Mouse (Mus musculus): ENCODE data around the gene Cyren. TPM values are rescaled to one million over a fixed set of nuclear protein-coding genes. Genes with fewer than 3 reads are reported as not detected.

Gene Cyren
- polyA plus RNA-seq, 1 experiment from 2014 or later, result 11.0 TPM

DNA sequence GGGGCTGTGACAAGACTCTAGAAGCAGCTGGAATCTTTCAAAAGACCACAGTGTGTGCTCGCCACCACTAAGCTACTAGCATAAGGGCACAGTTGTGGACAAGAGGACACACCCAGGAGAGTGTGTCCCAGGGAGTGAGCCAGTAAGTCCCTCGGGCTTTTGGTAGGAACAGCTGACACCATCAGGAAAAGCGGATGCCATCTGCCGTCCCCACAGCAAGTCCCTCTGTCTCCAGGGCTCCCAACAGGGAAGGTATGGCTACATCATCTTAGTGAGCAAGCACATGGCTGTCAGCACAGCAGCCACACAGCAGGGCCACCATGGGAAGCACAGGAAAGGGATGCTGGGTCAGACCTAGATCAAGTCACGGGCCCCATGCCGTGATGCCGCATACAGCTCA lies 17.7 kb upstream of the Cyren start:
- Histone ChIP-seq H3K36me3 (peaks cover 6% of the 10 kb centered on the region; the same call in 1 of the 2 replicates), H3K9ac (no peak overlapping the region), H3K27me3 (replicated peaks) (no peaks in the 10 kb centered on the region), H3K9me3 (no peaks in the 10 kb centered on the region), H3K4me1 (replicated peaks) (no peaks in the 10 kb centered on the region), H3K4me3 (replicated peaks) (no peak overlapping the region), H3K27ac (no peak overlapping the region), H3K4me2 (replicated peaks) (no peak overlapping the region)
- ATAC-seq, result no peak
- 86% methylated on average over 7 of the region's 7 CpGs for WGBS

DNA sequence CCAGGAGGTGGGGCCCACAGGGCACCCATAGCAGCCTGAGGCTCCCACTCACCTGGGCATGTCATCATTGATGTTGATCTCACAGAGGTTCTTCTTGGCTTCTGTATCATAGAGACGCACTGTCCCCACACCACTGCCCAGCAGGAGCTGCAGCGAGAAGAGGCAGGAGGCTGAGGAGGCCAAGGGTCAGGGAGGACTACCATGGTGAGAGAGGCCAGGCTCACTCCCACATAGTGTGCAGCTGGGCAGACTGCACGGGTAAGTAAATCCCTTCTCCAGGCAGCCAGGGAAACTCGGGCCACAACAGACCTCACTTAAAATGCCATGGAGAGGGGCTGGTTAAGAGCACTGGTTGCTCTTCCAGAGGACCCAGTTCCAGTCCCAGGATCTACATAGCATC lies 11.3 kb upstream of the Cyren start:
- Histone ChIP-seq H3K4me2 (replicated peaks) (no peak overlapping the region), H3K4me1 (replicated peaks) (0 out of 2 replicates have a peak, but pooled peaks cover 2% of the 10 kb centered on the region), H3K36me3 (peaks cover 8% of the 10 kb centered on the region), H3K4me3 (replicated peaks) (no peak overlapping the region), H3K27me3 (replicated peaks) (no peaks in the 10 kb centered on the region), H3K27ac (no peak overlapping the region), H3K9ac (no peak overlapping the region), H3K9me3 (no peaks in the 10 kb centered on the region)
- WGBS, result 64% methylated on average over 4 of the region's 4 CpGs
- no peak for ATAC-seq

DNA sequence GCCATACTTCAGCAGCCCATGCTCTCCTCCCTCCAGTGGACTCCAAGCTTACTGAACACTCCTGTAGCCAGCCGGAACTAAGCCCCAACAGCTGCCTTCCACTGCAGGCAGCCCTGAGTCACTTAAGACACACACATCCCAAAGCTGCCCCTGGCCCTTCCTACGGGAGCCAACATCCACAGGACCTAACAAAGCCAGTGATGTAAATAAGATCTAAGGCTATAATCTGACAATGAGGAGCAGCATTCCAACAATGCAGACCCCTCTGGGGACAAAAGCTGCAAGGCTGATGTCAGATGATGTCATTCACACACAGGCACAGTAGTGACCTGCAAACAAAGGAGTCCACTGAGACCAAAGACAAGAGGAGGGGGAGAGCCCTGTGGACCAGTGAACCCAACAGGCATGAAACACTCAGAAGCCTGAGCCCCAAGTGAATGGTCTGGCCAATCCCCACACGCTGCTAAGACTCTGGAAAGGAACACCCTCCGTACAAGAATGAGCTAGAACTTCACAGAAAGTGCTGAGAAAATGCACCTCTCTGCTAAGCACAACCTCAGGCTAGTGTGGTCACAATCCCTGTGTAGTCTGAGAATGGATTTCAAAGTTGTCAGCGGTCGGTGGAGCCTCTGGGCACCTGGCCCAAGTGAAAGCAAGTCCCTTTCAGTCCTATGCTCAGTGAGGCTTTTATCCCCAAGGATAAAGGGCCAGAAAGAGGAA lies 9.4 kb upstream of the Cyren start:
- WGBS, result 80% methylated on average over 6 of the region's 6 CpGs
- no peak overlapping the region for H3K4me2 ChIP-seq (replicated peaks)
- H3K36me3 ChIP-seq, result peaks cover 6% of the 10 kb centered on the region
- H3K27ac ChIP-seq, result no peak overlapping the region
- H3K27me3 ChIP-seq (replicated peaks), result no peaks in the 10 kb centered on the region
- no peaks in the 10 kb centered on the region for H3K9me3 ChIP-seq
- H3K4me1 ChIP-seq (replicated peaks), result 0 out of 2 replicates have a peak, but pooled peaks cover 2% of the 10 kb centered on the region
- ATAC-seq, result no peak
- H3K9ac ChIP-seq, result no peak overlapping the region
- H3K4me3 ChIP-seq (replicated peaks), result no peak overlapping the region

DNA sequence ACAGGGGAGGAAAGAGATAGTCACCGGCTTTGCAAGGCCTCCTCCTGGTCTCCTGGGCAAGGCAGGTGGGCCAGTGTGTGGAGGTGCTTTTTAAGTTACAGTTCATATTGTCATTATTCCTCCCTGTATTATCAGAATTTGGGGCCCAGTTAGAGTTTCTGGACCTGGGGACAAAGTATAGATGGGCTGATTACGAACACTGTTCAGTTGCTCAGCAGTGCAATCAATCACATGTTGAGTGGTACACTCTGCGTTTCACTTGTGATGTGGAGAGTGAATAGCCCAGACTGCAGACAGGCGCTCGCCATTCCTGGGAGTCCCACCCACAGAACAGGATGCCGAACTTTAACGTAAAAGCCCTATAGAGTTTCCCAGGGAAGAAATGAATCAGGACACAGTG lies 6.9 kb upstream of the Cyren start:
- Histone ChIP-seq H3K4me3 (replicated peaks) (no peak overlapping the region), H3K36me3 (peaks cover 12% of the 10 kb centered on the region), H3K27ac (peak overlapping the region; percentile 72), H3K9ac (no peak overlapping the region), H3K27me3 (replicated peaks) (no peaks in the 10 kb centered on the region), H3K9me3 (no peaks in the 10 kb centered on the region), H3K4me1 (replicated peaks) (0 out of 2 replicates have a peak, but pooled peaks cover 2% of the 10 kb centered on the region), H3K4me2 (replicated peaks) (no peak overlapping the region)
- ATAC-seq, result peak; percentile 81
- 68% methylated on average over 7 of the region's 7 CpGs for WGBS

DNA sequence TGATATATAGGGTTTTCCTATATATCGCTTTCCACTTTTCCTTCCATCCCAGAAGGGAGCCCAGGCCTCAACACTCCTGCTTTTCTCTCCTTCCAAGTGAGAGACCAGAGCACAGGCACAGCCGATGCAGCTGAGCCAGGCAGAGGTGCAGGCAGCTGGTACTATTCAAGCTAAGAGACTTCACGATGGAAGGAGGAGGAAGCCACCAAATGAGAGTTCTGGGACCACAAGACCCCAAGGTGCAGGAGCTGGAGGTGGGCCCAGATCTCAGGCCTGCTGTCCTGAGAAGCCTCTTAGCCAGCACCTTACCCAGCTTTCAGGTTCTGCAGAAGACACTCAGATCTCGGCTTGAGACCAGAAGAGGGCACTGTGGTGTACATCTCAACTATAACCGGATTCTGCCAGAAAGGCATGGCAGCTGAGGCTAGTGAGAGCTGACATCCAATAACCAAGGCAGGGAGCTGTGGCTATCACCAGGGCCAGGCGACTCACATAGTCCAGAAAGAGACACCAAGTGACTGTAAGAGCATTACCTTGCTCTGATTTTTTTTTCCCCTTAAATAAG lies 2.1 kb upstream of the Cyren start:
- H3K4me1 ChIP-seq (replicated peaks), result peaks cover 16% of the 10 kb centered on the region
- no peak overlapping the region for H3K4me2 ChIP-seq (replicated peaks)
- WGBS, result 57% methylated on average over 6 of the region's 6 CpGs
- ATAC-seq, result no peak
- H3K9me3 ChIP-seq, result no peaks in the 10 kb centered on the region
- H3K4me3 ChIP-seq (replicated peaks), result no peak overlapping the region
- no peak overlapping the region for H3K9ac ChIP-seq
- 0 out of 2 replicates have a peak, but pooled peaks cover 7% of the 10 kb centered on the region for H3K36me3 ChIP-seq
- no peaks in the 10 kb centered on the region for H3K27me3 ChIP-seq (replicated peaks)
- no peak overlapping the region for H3K27ac ChIP-seq

DNA sequence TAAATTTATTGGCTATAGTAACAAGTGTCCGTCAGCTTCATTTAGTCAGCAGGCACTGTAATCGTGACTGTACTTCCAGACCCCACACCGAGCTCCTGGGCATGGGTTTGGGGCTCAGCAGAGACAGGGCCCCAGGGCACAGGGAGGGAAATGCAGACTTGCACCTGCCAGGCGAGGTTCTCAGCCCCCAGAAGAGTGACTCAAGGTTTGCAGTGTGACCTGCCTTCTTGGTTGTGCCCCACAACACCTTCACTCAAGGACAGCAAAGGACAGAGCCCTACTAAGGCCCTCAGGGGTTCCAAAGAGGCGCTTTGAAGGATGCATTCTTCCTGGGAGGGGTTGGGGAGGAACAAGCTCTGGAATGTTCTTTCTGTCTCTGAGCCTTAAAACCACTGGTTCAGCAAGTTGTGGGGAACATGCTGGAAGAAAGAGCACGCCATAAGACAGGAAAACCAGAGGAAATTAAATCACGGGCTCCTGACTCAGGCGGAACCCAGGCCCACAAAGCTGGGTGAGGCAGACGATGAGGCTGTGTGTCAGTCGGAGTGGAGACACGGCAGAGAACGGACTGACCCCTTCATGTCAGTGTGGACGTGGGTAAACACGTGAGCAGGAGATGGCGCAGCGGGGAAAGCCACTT lies 1.4 kb upstream of the Cyren start:
- H3K4me3 ChIP-seq (replicated peaks), result no peak overlapping the region
- 89% methylated on average over 16 of the region's 16 CpGs for WGBS
- H3K27ac ChIP-seq, result peak overlapping the region; percentile 90; the same call in 1 of the 2 replicates
- H3K9ac ChIP-seq, result no peak overlapping the region
- H3K4me2 ChIP-seq (replicated peaks), result no peak overlapping the region
- no peaks in the 10 kb centered on the region for H3K9me3 ChIP-seq
- ATAC-seq, result no peak
- H3K36me3 ChIP-seq, result 0 out of 2 replicates have a peak, but pooled peaks cover 7% of the 10 kb centered on the region
- peaks cover 20% of the 10 kb centered on the region for H3K4me1 ChIP-seq (replicated peaks)
- H3K27me3 ChIP-seq (replicated peaks), result no peaks in the 10 kb centered on the region

DNA sequence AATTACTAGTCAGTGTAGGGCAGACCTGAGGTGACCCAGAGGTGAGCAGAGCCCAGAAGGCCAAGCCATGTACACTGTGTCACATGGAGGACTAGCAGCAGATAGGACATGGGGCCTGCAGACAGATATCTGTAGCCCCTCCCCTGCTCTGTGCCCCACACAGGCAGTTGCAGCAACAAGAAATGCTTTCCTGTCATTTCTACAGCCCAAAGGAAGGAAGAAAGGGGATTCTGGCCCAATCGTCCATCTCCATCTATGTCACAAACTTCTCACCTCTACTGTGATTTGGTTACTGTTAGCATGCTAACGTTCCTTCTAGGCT lies 1.1 kb downstream of the Cyren start:
- peak overlapping the region; percentile 82; the same call in 1 of the 2 replicates for H3K9ac ChIP-seq
- peak; percentile 30; the same call in 1 of the 2 replicates for ATAC-seq
- peaks cover 22% of the 10 kb centered on the region for H3K4me1 ChIP-seq (replicated peaks)
- no peak overlapping the region for H3K27ac ChIP-seq
- WGBS, result 23% methylated on average over 2 of the region's 2 CpGs
- no peaks in the 10 kb centered on the region for H3K27me3 ChIP-seq (replicated peaks)
- H3K36me3 ChIP-seq, result 0 out of 2 replicates have a peak, but pooled peaks cover 7% of the 10 kb centered on the region
- H3K4me2 ChIP-seq (replicated peaks), result peak overlapping the region; percentile 66
- peak overlapping the region; percentile 65 for H3K4me3 ChIP-seq (replicated peaks)
- H3K9me3 ChIP-seq, result no peaks in the 10 kb centered on the region

DNA sequence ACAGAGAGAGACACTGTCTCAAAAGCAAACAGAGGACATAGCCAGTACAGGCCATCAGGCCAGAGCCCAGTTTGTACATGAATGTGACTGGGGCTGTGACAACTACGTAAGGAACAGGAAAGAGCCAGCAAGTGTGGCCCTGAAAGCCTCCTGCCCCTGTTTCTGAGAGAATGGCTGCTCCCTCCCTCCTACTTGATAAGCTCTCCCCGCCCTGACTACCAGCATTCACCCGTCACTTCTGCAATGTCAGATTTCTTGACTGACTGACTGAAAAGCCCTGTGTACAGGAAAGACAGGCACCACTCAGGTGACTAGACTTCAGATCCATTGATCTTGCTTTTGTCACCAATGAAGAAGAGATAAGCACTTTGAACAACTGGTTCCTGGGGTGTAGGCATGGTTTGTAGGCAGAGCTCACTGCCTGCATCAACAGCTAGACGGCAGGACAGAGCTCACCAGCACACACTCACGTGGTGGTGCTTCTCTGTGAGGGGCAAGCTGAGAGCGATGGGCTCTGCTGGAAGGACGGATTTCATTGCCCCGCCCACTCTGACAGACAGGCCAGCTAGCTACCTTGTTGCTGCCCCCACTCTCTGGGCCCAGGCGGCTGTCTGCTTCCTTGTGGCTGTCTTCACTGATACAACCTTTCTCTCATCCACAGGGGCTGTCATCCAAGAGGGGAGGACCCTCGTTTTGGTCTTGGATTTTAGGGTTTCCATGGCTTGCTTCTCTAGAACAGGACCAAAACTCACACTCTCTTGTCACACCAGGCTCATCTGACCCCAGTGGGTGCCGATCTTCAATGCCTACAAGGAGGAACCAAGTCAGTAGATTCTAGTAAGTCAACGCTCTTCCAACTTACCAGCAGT lies 1.7 kb downstream of the Cyren start:
- Histone ChIP-seq H3K9me3 (no peaks in the 10 kb centered on the region), H3K4me2 (replicated peaks) (peak overlapping the region; percentile 66), H3K36me3 (0 out of 2 replicates have a peak, but pooled peaks cover 7% of the 10 kb centered on the region), H3K9ac (0 out of 2 replicates have a peak overlapping the region, but pooled peaks have one; percentile 82), H3K27ac (0 out of 2 replicates have a peak overlapping the region, but pooled peaks have one; percentile 7), H3K4me3 (replicated peaks) (no peak overlapping the region), H3K4me1 (replicated peaks) (peaks cover 22% of the 10 kb centered on the region), H3K27me3 (replicated peaks) (no peaks in the 10 kb centered on the region)
- 53% methylated on average over 12 of the region's 12 CpGs for WGBS
- ATAC-seq, result no peak; the same call in 1 of the 2 replicates

DNA sequence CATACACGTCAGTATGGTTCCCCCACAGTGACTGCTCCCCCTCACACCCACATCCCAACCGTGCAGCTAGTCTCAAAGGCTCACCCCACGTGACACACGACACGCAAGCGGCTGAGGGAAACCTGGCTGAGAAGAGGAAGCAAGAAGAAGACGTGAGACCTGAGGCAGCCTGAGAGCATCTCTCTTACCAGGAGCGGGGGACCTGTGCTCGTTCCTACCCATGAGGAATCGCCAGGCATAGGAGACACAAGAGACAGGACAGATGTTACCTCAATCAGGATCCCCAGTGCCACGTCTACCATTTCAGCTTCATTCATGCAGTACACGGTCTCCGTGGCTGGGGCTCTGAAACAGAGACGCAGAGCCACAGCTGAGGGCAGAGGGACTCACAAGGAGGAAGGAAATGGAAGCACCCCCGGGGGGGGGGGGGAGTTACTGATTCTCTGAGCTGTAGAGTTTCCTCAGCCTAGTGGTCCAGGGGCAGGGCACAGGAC lies 2.5 kb downstream of the Cyren start:
- WGBS, result 81% methylated on average over 15 of the region's 15 CpGs

DNA sequence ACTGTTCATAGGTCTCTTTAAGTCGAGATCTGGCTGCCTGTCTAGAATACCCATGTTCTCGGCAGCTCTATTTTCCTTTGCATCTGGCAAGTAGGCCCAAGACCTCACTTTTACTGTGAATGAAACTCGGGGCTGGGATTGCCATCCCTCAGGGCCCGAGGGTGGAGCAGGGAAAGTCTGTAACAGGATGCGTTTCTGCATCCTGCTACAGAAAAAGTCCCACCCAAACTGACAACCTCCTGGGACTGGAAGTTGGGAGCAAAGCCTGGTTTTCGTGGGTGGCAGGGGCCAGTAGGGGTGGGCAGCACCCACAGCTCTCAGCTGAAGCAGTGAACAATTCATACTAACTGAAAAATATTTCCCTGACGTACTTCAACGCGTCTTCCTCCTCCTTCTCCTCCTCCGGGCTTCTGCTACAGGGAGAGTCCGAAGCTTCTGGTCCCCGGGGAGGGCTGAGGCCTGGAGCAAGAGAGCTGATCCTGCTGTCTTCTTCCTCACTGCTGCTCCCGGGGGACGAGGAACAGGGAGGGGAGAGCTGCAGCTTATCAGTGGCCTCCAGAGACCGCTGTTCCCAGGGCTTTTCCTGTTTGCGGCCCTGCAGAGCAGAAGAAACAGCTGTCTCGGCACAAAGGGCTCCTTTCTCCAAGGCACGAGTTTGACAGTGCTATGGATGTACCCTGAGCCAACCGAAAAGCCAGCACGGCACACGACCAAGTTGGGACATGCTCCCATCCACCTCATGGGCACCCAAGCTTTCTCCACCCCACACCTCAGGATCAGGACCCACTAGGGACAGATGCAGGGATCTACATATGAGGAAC lies 3.5 kb downstream of the Cyren start:
- no peaks in the 10 kb centered on the region for H3K27me3 ChIP-seq (replicated peaks)
- no peak overlapping the region for H3K9ac ChIP-seq
- no peak for ATAC-seq
- WGBS, result 57% methylated on average over 21 of the region's 21 CpGs
- peak overlapping the region; percentile 48 for H3K27ac ChIP-seq
- no peaks in the 10 kb centered on the region for H3K9me3 ChIP-seq
- H3K4me3 ChIP-seq (replicated peaks), result no peak overlapping the region
- H3K4me2 ChIP-seq (replicated peaks), result no peak overlapping the region; the same call in 1 of the 2 replicates
- peaks cover 22% of the 10 kb centered on the region for H3K4me1 ChIP-seq (replicated peaks)
- no peaks in the 10 kb centered on the region for H3K36me3 ChIP-seq

More for the DNA sequence above, 2.5 kb downstream of the Cyren start:
- Histone ChIP-seq H3K27me3 (replicated peaks) (no peaks in the 10 kb centered on the region), H3K4me1 (replicated peaks) (peaks cover 22% of the 10 kb centered on the region), H3K9me3 (no peaks in the 10 kb centered on the region), H3K36me3 (0 out of 2 replicates have a peak, but pooled peaks cover 2% of the 10 kb centered on the region), H3K9ac (no peak overlapping the region), H3K4me2 (replicated peaks) (0 out of 2 replicates have a peak overlapping the region, but pooled peaks have one; percentile 10), H3K27ac (no peak overlapping the region), H3K4me3 (replicated peaks) (no peak overlapping the region)
- ATAC-seq, result no peak

DNA sequence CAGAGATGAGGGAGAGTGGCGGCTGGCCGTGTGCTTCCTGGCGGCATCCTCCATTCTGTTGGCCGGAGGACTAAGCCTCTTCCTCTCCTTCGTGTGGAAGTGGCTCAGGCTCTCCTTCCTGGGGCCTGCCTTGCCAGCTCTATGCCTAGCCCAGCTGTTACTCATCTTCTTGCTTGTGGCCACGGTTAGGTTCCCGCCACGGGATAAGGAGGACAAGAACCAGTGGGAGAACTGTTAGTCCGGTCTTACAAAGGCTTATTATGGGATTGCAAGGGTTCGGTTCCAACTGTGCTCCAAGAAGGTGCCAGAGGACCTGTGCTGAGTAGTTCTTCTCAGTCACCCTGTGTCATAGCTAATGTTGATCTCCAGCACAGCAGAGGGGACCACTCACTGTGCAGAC lies 5.0 kb downstream of the Cyren start:
- no peaks in the 10 kb centered on the region for H3K36me3 ChIP-seq
- H3K27ac ChIP-seq, result no peak overlapping the region
- no peak overlapping the region for H3K9ac ChIP-seq
- H3K9me3 ChIP-seq, result no peaks in the 10 kb centered on the region
- no peaks in the 10 kb centered on the region for H3K27me3 ChIP-seq (replicated peaks)
- 86% methylated on average over 10 of the region's 10 CpGs for WGBS
- no peak for ATAC-seq
- peaks cover 18% of the 10 kb centered on the region for H3K4me1 ChIP-seq (replicated peaks)
- no peak overlapping the region for H3K4me3 ChIP-seq (replicated peaks)
- H3K4me2 ChIP-seq (replicated peaks), result no peak overlapping the region
